Mouse (Mus musculus) G1E (cell line): ENCODE data around the gene Mef2c.

Experiments used
- CTCF ChIP-seq: IDR thresholded peaks from 2 replicates; pipeline ENCODE4 v1.5.1; 2012; ENCODE audit warnings: low read depth, low read length, inconsistent platforms, mixed read lengths
- GATA1 ChIP-seq: IDR thresholded peaks from 2 replicates; pipeline ENCODE4 v1.6.1; 2012; ENCODE audit warnings: borderline replicate concordance, low read length, inconsistent platforms, mixed read lengths
- TAL1 ChIP-seq: conservative IDR thresholded peaks from 2 replicates; pipeline ENCODE4 v1.6.1; 2012; ENCODE audit warnings: low read depth, low read length, inconsistent platforms, mixed read lengths

DNA sequence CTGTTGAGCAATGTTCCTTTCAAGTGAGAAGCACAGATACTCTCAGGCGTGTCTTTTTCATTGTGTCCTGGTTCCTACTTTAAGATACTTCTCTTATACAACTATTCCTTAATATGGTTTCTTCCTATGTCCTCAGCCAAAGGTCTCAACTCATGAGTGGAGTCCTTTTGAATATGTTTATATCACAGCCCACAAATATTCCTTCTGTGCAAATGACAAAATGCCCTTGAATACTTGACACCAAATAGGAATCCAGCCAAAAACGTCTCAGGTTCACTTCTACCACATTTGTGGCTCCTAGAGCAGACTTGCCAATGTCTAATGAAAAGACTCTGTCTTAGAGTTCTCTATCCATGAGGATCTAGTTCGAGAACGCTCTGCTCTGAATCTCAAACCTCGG, 21.7 kb upstream of the Mef2c start:
- TF ChIP-seq CTCF: no peak
- TF ChIP-seq GATA1: no peak
- TF ChIP-seq TAL1: no peak
